Mouse (Mus musculus) liver (tissue): ENCODE data around the gene Olfr814.
"Not testable (repeated sequence)": the region's sequence is repeated elsewhere in the genome, so short reads cannot be mapped to it uniquely, and the experiment has no call there.

Experiments used
- DNase-seq: peaks from one replicate; pipeline ENCODE4 v3.0.0-alpha.2; 2020; ENCODE audit warnings: mixed read lengths

Olfr814 gene

DNA sequence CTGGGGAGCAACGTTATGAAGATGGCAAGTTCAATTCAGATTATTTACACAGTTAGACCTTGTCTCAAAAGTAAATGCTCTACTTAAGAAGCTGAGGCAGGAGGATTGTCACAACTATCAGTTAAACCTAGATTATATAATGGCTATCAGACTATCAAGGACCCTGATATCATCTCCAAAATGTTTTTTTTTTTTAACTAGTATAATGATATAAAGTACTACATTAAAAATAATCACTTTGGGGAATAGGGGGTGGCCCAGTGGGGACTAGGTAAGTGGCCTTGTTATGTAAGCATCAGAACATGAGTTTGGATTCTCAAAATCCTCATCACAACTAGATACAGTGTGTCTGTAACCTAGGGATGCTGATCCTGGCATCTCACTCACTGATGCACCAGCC lies at the start of gene Olfr814:
Gene Olfr814 (minus strand): TSS at position 101 of the 400 bp plus-strand sequence.
- not testable (repeated sequence) for DNase-seq

DNA sequence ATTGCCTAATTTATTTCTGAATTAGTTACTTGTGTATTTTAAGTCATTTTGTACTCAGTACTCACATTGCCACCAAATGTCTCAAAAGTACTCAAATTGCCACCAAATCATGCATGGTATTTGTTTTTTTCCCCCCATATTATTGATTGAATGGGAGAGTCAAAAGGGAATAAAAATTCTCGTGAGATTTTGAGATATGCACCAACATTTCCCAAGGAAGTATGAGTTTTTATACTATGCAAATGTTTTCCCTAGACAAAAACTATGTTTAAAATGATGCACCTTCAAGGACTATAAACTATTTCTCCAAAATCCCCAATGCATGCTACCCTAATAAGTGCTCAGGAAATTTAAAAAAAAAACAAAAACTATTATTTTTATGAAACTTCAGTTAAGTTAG lies 35.8 kb upstream of the Olfr814 start, which contains the start of gene Olfr816:
Gene Olfr816 (minus strand): TSS at position 101 of the 400 bp plus-strand sequence.
- no peak for DNase-seq

DNA sequence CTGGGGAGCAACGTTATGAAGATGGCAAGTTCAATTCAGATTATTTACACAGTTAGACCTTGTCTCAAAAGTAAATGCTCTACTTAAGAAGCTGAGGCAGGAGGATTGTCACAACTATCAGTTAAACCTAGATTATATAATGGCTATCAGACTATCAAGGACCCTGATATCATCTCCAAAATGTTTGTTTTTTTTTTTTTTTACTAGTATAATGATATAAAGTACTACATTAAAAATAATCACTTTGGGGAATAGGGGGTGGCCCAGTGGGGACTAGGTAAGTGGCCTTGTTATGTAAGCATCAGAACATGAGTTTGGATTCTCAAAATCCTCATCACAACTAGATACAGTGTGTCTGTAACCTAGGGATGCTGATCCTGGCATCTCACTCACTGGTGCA lies 26.1 kb upstream of the Olfr814 start, which contains the start of gene Olfr815:
Gene Olfr815 (minus strand): TSS at position 101 of the 400 bp plus-strand sequence.
- not testable (repeated sequence) for DNase-seq

DNA sequence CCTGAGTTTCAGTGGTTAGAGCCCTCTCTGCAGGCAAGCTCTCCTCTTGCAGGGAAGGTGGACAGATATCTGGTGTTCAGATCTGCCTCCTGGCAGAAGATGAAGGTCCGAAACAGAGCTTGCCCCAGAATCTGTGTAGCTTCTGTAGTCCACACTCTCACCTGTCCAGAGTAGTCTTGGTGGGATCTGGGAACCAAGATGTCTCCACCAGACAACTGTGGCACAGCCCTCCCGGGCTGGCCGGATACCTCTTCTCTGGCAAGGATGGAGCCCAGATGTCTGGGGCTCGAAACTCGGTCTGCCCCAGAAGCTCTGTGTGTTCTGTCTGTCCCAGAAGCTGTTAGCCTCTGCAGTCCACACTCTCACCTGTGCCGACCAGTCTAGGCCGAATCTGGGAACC lies 6.3 kb upstream of the Olfr814 start:
- DNase-seq: no peak

DNA sequence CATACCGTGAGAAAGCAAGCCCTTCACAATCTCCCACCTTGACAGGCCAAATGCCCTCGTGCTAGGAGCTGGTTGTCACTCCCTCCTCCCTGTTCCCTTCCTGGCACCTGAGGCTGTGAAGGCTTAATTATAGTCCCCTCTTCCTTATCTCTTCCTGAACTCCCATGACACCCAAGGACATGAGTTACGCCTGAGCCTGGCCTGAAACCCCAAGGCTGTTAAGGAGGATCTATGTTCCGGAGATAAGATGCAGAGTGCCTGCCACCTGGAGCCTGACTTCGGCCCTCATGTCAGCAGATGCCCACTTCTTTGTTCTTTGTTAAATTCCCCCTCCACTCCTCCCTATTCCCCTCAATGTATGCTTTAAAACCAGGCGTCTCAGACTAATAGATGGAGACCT lies 5.8 kb upstream of the Olfr814 start:
- not testable (repeated sequence) for DNase-seq

DNA sequence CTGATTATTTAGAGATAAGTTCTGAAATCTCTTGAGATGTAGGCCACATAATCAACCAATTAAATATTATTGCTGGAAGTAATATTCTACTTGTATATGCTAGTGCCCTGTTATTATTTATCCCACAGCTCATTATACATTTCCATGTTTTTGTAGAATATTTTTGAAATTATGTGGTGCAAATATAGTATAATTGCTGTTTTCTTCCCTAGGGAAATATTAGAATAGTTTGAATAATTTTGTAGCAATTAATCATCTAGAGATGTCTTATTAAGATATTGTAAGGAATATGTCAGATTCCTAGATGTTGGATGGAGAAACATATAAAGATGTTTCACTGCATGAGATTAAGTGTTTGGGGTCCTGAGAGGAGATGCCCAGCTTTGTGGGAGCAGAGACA lies 24.6 kb downstream of the Olfr814 start, which contains the start of gene Olfr813:
Gene Olfr813 (plus strand): TSS at position 301 of the 400 bp plus-strand sequence.
- no peak for DNase-seq

DNA sequence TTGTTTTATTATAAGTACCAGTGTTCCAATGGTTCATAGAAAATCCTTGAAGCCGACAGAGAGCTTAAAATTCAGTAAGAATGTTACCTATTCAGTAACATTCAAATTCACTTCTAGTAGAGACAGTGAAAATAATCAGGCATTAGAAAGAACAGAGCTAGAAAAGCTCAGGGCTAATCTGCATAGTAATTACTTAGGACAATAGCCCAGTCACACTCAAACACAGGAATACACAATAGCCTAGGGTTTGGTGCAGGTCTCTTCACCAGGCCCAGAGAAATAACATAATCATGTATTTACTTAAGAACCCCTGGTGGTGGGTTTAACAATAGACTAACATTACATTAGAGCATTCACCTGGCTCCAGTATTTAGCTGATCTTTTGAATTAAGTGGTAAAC lies 32.3 kb downstream of the Olfr814 start:
- DNase-seq: no peak

DNA sequence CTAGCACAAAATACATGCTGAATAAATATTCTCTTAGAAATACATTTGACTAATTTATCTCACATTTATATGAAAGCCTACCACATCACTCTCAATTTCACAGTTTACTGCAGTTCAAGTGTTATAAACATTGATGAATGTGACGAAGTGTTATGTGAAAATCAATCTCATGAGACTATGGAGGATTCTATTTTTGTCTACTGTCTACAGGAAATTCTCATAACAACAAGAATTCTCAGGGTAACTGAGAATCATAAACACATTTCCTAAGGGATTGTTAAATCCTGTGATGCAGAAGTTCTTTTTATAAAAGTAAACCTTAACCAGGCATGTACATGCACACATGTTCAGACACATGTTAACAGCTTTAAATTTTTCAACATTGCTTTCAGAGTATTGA lies 33.7 kb downstream of the Olfr814 start, which contains the start of gene Olfr812:
Gene Olfr812 (minus strand): TSS at position 101 of the 400 bp plus-strand sequence.
- DNase-seq: no peak
